Mouse (Mus musculus) induced T-regulatory cell, adult 2 months (primary cell): ENCODE measurements at regions not wholly inside any gene's neighbourhood (a gene's known extent, or its start where the extent isn't known, plus 50 kb on each side); places are given as distances from the start of the nearest gene placed in this dataset.

Experiments
- DNase-seq: peaks from one replicate; pipeline ENCODE4 v3.0.0-alpha.2; 2012; ENCODE audit warnings: low read depth

DNA sequence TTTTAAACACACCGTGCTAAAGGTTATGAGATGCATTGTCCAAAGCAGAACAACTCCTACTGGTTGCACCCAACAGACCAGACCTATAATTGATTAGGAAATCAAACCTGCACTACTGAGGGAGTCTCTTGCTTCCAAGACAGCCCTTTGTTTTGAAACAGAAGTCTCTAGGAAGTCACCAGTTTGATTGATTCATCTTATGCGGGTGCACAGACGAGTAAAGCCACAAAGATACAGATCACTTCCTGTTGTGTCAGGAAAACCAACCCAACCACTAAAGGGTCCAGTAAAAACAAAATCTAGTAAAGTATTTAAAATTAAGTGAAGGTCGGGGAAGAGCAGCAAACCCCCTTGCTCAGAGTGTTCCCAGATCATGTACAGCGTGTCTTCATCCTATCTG lies 58.3 kb upstream of the N6amt1 start:
- DNase-seq, result no peak

DNA sequence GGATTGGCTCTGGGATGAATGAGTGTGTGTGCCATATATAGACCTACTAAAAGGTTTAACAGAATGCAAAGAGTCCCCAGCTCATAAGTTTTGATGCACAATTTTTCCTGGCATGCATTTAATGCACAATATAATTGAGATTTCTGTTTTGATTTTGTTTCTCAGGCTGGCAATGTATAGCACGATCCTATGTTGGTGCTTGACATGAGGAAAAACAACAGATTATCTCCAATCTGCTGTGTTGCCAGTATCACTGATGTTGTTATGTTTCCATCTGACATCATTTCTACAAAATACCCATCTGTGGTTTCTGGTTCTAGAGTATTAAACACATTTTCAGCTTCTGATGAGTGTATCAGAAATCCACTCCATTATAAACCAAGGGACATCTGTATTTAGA lies 61.2 kb upstream of the N6amt1 start:
- DNase-seq, result no peak

GRCm38 (mm10) chr16:87291716-87292115 lies 62.3 kb upstream of the N6amt1 start:
- no peak for DNase-seq

- DNase-seq, result no peak
These were observed 68.3 kb upstream of the N6amt1 start for GRCm38 (mm10) chr16:87285639-87286038.

- peak; percentile 60 for DNase-seq
These were observed 69.0 kb upstream of the N6amt1 start for GRCm38 (mm10) chr16:87284835-87285510.

- DNase-seq, result no peak
These were observed 75.5 kb upstream of the N6amt1 start for GRCm38 (mm10) chr16:87278518-87278917.

GRCm38 (mm10) chr16:87272363-87272762 lies 81.6 kb upstream of the N6amt1 start:
- DNase-seq, result no peak

- no peak for DNase-seq
These were observed 85.8 kb upstream of the N6amt1 start for GRCm38 (mm10) chr16:87267954-87268804.

DNA sequence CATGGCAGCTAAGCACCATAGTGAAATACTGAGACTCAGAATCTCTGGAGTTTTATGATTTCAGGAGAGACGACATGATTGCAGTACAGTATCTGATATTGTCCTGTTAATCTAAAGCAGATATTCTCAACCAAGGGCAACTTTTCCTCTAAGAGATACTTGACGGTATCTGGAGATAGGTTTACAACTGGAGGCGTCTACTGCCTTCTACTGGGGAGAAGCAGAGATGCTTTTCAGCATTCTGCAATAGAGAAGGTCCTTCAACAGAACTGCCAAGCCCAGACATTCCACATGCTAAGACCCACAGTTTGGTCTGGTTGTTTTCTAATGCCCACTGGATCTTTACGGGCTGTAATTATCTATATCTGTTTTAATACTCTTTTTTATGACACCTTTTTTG lies 86.5 kb upstream of the N6amt1 start:
- DNase-seq, result no peak

- DNase-seq, result no peak
These were observed 90.4 kb upstream of the N6amt1 start for GRCm38 (mm10) chr16:87263571-87263970.

DNA sequence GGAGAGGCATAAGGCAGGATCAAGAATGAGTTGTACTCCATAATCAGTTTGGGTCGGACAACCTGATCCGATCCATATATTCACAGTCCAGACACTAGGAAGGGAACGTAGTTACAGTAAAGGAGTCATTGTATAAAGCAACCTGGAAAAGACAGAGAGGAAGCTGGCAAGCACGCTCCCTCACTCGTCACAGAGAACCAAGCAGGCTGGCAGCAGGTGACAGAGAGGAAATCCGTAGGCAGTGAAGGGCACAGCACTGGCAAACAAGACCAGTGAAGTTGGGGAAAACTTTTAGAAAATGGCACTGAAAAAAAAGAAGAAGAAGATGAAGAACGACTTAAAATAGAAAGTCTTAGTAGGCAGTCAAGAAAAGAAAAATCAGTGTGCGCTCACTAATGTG lies 90.9 kb upstream of the N6amt1 start:
- DNase-seq, result no peak

DNA sequence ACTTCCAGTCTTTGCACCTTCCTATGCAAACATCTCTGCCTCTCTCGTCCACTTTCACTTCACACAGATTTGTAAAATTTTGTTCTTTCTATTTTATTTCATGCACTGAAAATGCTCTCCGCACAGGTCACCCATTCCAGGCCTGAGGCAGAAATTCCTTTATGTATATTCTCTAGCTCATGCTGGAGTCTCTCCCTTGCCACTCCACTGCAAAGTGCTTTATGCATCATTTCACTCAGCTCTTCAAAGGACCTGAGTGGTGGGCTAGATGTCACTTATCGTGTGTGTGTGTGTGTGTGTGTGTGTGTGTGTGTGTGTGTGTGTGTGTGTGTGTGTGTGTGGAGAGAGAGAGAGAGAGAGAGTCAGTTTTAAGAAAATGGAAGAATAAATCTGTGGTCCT lies 91.5 kb upstream of the N6amt1 start:
- DNase-seq, result no peak

DNA sequence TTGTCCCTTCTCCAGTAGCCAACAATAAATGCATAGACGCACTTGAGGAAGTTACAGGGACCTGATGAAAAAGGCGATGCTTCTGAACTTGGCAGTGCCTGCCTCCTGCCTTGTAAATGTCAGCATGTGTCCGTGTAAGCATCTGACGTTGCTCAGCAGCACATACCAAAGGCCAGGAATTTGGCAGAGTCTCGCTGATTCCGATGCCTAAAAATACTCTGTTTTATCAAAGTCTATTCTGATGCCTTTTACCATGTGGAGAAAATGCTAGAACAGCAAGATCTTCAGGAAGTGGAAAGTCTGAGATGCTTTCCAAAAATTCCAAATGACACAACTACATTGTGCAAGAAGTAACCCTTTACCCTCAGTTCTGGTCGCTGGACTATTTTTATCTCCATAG lies 92.5 kb upstream of the N6amt1 start:
- no peak for DNase-seq

GRCm38 (mm10) chr16:87254736-87255135 lies 99.2 kb upstream of the N6amt1 start:
- no peak for DNase-seq

DNA sequence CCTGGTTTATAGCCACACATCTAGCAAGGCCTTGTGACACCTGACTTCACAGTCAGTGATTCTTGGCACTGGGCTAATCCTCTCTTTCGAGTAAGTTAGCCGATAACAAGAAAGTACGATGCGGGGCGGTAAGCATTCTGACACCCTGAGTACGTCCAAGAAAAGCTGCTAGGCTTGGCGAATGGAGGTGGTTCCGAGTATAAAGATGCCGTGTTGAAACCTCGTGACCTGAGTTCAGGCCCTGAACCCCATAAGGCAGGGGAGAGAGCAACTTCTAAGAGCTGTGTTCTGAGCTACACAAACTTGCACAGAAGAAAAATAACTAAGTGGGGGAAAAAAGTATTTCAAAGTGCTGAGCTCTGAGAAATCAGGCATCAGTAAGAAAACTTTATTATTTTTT lies 103.5 kb upstream of the N6amt1 start:
- DNase-seq, result no peak

DNA sequence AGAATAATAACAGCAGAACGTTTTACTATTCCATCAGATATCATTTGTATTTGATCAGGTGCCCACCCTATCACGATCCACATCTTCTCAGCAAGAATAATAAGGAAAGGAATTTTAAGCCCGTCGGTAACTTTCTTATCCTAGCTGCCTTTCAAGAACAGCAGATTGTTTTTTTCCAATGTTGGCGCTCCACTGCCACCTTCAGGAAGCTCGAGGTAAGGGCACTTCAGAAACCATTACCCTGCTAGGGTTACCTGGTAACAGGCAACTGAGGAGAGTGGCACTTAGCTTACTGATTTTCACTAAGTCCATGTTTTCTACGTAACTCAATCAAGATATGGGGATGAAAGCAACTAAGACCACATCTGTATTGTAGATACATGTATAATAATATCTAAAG lies 104.1 kb upstream of the N6amt1 start:
- peak; percentile 19 for DNase-seq

GRCm38 (mm10) chr16:87248501-87249030 lies 105.4 kb upstream of the N6amt1 start:
- peak; percentile 42 for DNase-seq

DNA sequence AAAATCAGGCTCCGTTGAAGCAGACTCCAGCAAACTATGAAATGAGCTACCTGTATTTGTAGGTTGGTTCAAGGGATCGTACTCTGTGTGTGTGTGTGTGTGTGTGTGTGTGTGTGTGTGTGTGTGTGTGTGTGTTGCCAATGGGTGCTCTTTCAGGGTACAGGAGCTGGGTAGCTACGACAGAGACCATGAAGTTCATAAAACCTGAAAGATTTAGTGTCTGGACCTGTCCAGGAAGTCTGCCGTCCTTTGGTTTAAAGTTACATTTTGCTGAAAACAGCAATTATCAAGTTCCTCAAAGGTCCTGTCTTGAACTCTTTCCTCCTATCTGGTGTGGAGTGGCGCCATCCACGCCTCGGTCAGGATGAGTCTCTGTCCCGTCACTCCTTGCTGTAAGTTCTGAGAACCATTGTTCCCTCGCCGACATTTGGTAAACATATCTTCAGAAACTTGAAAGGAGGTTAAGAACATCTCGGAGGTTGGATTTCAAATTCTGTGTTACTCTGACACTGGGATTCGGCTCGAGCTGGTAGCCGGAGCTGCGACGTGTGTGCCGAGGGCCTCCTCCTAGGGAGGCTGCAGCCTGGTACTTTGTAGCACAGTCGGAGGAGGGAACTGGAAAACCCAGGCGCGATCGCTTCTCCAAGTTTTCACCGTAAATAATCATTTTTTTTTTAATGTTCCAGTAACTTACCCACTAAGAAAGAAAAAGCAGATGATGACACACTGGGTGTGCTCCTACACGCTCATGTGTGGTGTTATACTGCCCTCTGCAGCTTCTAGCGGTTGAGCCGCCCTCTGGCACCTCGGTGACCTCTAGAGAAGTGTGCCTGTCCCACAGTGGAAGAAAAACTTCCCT lies 107.8 kb upstream of the N6amt1 start:
- DNase-seq, result no peak

- DNase-seq, result no peak
These were observed 108.5 kb upstream of the N6amt1 start for GRCm38 (mm10) chr16:87245441-87245840.

GRCm38 (mm10) chr16:87242027-87242426 lies 112.0 kb upstream of the N6amt1 start:
- no peak for DNase-seq

- no peak for DNase-seq
These were observed 114.9 kb upstream of the N6amt1 start for GRCm38 (mm10) chr16:87239105-87239504.

- no peak for DNase-seq
These were observed 119.8 kb upstream of the N6amt1 start for GRCm38 (mm10) chr16:87234199-87234598.
